Mouse (Mus musculus) stomach, embryonic 16.5 days (tissue): ENCODE measurements at regions not wholly inside any gene's neighbourhood (a gene's known extent, or its start where the extent isn't known, plus 50 kb on each side); places are given as distances from the start of the nearest gene placed in this dataset.
A peak's percentile ranks its signal among the peaks of the same experiment; 100 is the strongest.

Experiments
- ATAC-seq: fragments of 200-750 bp; cut with Nextera tagmentation; 2 replicates; pipeline ENCODE4 v1.8.0; 2017; ENCODE audit warnings: moderate number of reproducible peaks, moderate TSS enrichment; ENCODE audit not compliant: insufficient read depth, low FRiP score
- H3K27ac ChIP-seq: fragments of 300-500 bp; sonication (generic); 2 replicates; pipeline ENCODE4 v1.5.1; 2014; ENCODE audit warnings: low read length
- H3K27me3 ChIP-seq: fragments of 300-500 bp; sonication (generic); 2 replicates; pipeline ENCODE4 v1.6.1; 2014; ENCODE audit warnings: low read length, control low read depth, mixed read lengths; ENCODE audit not compliant: control insufficient read depth, insufficient read depth
- H3K36me3 ChIP-seq: fragments of 300-500 bp; sonication (generic); 2 replicates; pipeline ENCODE4 v1.6.1; 2014; ENCODE audit warnings: low read length; ENCODE audit not compliant: control insufficient read depth, insufficient read depth
- H3K4me1 ChIP-seq: fragments of 300-500 bp; sonication (generic); 2 replicates; pipeline ENCODE4 v1.6.1; 2014; ENCODE audit warnings: low read length, control low read depth, mixed read lengths; ENCODE audit not compliant: control insufficient read depth, insufficient read depth
- H3K4me2 ChIP-seq: fragments of 300-500 bp; sonication (generic); 2 replicates; pipeline ENCODE4 v1.6.1; 2014; ENCODE audit warnings: low read depth, low read length, mixed read lengths
- H3K4me3 ChIP-seq: fragments of 300-500 bp; sonication (generic); replicated peaks from 2 replicates; pipeline ENCODE4 v1.5.1; 2014; ENCODE audit warnings: mild to moderate bottlenecking, low read length
- H3K9ac ChIP-seq: fragments of 300-500 bp; sonication (generic); 2 replicates; pipeline ENCODE4 v1.6.1; 2014; ENCODE audit warnings: low read length
- H3K9me3 ChIP-seq: fragments of 300-500 bp; sonication (generic); replicated peaks from 2 replicates; pipeline ENCODE4 v1.6.1; 2016; ENCODE audit warnings: low read length, control low read depth; ENCODE audit not compliant: control insufficient read depth
- WGBS: fragments of 180-500 bp; shearing (Covaris S2); extraction: QIAGEN DNeasy Blood & Tissue Kit; methylation state at CpG from one replicate; pipeline ENCODE4 v1.1.7; 2014; 5-methylcytosine and 5-hydroxymethylcytosine counted together

GRCm38 (mm10) chr3:38050366-38050765, 326.1 kb upstream of the Gm5148 start:
- H3K4me3 ChIP-seq = no peak overlapping the region
- H3K27me3 ChIP-seq = no peaks in the 10 kb centered on the region
- peaks cover 22% of the 10 kb centered on the region for H3K4me1 ChIP-seq
- 0 out of 2 replicates have a peak, but pooled peaks have one; percentile 27 for ATAC-seq
- no peak overlapping the region for H3K9ac ChIP-seq
- H3K27ac ChIP-seq = peak overlapping the region; percentile 76
- WGBS = 33% methylated on average over 1 of the region's 1 CpGs
- no peaks in the 10 kb centered on the region for H3K9me3 ChIP-seq
- H3K4me2 ChIP-seq = no peak overlapping the region
- no peaks in the 10 kb centered on the region for H3K36me3 ChIP-seq

- H3K9me3 ChIP-seq = no peaks in the 10 kb centered on the region
- no peak overlapping the region for H3K9ac ChIP-seq
- peak; percentile 76; the same call in 1 of the 2 replicates for ATAC-seq
- peaks cover 22% of the 10 kb centered on the region for H3K4me1 ChIP-seq
- WGBS = 34% methylated on average over 2 of the region's 2 CpGs
- no peaks in the 10 kb centered on the region for H3K27me3 ChIP-seq
- H3K4me3 ChIP-seq = no peak overlapping the region
- H3K27ac ChIP-seq = peak overlapping the region; percentile 76
- no peaks in the 10 kb centered on the region for H3K36me3 ChIP-seq
- H3K4me2 ChIP-seq = no peak overlapping the region
Measured at GRCm38 (mm10) chr3:38049290-38049689, 325.0 kb upstream of the Gm5148 start.

DNA sequence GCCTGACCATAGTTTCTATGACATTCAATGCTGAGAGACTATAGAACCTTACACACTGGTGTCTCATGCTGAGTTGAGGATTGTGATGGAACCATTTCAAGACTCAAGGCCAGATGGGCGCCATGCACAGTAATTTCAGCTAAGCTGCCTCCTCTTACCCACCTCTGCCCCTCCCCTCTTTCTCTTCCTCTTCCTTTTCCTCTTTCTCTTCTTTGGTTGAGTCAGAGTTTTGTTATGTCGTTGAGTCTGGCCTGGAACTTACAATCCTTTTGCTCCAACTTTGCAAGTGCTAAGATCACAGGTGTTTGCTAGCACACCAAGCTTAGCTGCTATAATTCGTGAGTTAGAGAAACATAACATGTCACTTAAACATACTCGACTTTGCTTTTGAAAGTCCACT, 323.2 kb upstream of the Gm5148 start:
- no peak for ATAC-seq
- Histone ChIP-seq H3K4me2 (no peak overlapping the region), H3K9ac (no peak overlapping the region), H3K4me3 (no peak overlapping the region), H3K27ac (no peak overlapping the region), H3K4me1 (peaks cover 22% of the 10 kb centered on the region), H3K9me3 (no peaks in the 10 kb centered on the region), H3K27me3 (no peaks in the 10 kb centered on the region), H3K36me3 (no peaks in the 10 kb centered on the region)
- WGBS = 57% methylated on average over 4 of the region's 4 CpGs

- Histone ChIP-seq H3K36me3 (no peaks in the 10 kb centered on the region), H3K27me3 (no peaks in the 10 kb centered on the region), H3K4me2 (no peak overlapping the region), H3K4me3 (no peak overlapping the region), H3K4me1 (peaks cover 22% of the 10 kb centered on the region), H3K9me3 (no peaks in the 10 kb centered on the region), H3K27ac (no peak overlapping the region), H3K9ac (no peak overlapping the region)
- 62% methylated on average over 4 of the region's 4 CpGs for WGBS
- ATAC-seq = no peak
Measured at GRCm38 (mm10) chr3:38046611-38047010, 322.3 kb upstream of the Gm5148 start.

GRCm38 (mm10) chr3:38045989-38046388, 321.7 kb upstream of the Gm5148 start:
- H3K4me2 ChIP-seq = no peak overlapping the region
- H3K27me3 ChIP-seq = no peaks in the 10 kb centered on the region
- peaks cover 22% of the 10 kb centered on the region for H3K4me1 ChIP-seq
- no peaks in the 10 kb centered on the region for H3K36me3 ChIP-seq
- H3K4me3 ChIP-seq = no peak overlapping the region
- 53% methylated on average over 2 of the region's 2 CpGs for WGBS
- no peak for ATAC-seq
- H3K27ac ChIP-seq = no peak overlapping the region
- no peak overlapping the region for H3K9ac ChIP-seq
- H3K9me3 ChIP-seq = no peaks in the 10 kb centered on the region

GRCm38 (mm10) chr3:38045523-38045922, 321.2 kb upstream of the Gm5148 start:
- H3K4me1 ChIP-seq = peaks cover 22% of the 10 kb centered on the region
- H3K9me3 ChIP-seq = no peaks in the 10 kb centered on the region
- no peak overlapping the region for H3K9ac ChIP-seq
- no peak overlapping the region for H3K4me2 ChIP-seq
- H3K36me3 ChIP-seq = no peaks in the 10 kb centered on the region
- H3K4me3 ChIP-seq = no peak overlapping the region
- no peak overlapping the region for H3K27ac ChIP-seq
- whole genome bisulfite sequencing = 42% methylated on average over 6 of the region's 6 CpGs
- no peaks in the 10 kb centered on the region for H3K27me3 ChIP-seq
- no peak for ATAC-seq

DNA sequence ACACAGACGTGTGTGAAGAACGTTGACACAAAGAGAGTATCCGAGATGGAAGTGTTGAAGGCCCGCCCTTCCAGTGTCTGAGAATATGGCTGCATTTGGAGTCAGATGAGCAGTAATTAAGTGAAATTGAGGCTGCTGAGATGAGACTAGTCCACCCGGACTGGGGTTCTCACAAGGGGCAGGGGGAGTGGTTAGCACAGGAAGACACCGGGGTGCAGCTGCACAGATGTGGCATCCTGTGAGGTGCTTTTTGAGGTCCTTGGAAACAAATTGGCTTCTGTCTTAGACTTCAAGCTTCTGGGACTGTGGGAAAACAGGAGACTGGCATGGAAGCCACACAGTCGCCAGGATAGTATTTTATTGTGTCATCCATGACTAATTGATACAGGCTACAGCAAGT, 320.0 kb upstream of the Gm5148 start:
- Histone ChIP-seq H3K36me3 (no peaks in the 10 kb centered on the region), H3K4me1 (peaks cover 16% of the 10 kb centered on the region)

GRCm38 (mm10) chr3:38042614-38043013, 318.3 kb upstream of the Gm5148 start:
- no peak overlapping the region for H3K4me2 ChIP-seq
- no peaks in the 10 kb centered on the region for H3K9me3 ChIP-seq
- peaks cover 9% of the 10 kb centered on the region; the same call in 1 of the 2 replicates for H3K4me1 ChIP-seq
- no peak for ATAC-seq
- WGBS = 46% methylated on average over 6 of the region's 6 CpGs
- no peaks in the 10 kb centered on the region for H3K27me3 ChIP-seq
- H3K36me3 ChIP-seq = no peaks in the 10 kb centered on the region
- no peak overlapping the region for H3K27ac ChIP-seq
- no peak overlapping the region for H3K4me3 ChIP-seq
- H3K9ac ChIP-seq = no peak overlapping the region

More for the DNA sequence above, 320.0 kb upstream of the Gm5148 start:
- Histone ChIP-seq H3K4me2 (no peak overlapping the region), H3K4me3 (no peak overlapping the region), H3K27ac (no peak overlapping the region), H3K9me3 (no peaks in the 10 kb centered on the region), H3K9ac (no peak overlapping the region), H3K27me3 (no peaks in the 10 kb centered on the region)
- 76% methylated on average over 7 of the region's 7 CpGs for WGBS
- ATAC-seq = no peak

GRCm38 (mm10) chr3:38036131-38036530, 311.8 kb upstream of the Gm5148 start:
- H3K4me2 ChIP-seq = no peak overlapping the region
- no peak overlapping the region for H3K4me3 ChIP-seq
- no peaks in the 10 kb centered on the region for H3K36me3 ChIP-seq
- ATAC-seq = no peak
- H3K4me1 ChIP-seq = no peaks in the 10 kb centered on the region
- no peak overlapping the region for H3K27ac ChIP-seq
- no peak overlapping the region for H3K9ac ChIP-seq
- no peaks in the 10 kb centered on the region for H3K27me3 ChIP-seq
- no peaks in the 10 kb centered on the region for H3K9me3 ChIP-seq

GRCm38 (mm10) chr3:38034138-38034537, 309.8 kb upstream of the Gm5148 start:
- Histone ChIP-seq H3K27ac (no peak overlapping the region), H3K4me2 (no peak overlapping the region), H3K27me3 (no peaks in the 10 kb centered on the region), H3K9me3 (no peaks in the 10 kb centered on the region), H3K4me1 (no peaks in the 10 kb centered on the region), H3K36me3 (no peaks in the 10 kb centered on the region), H3K9ac (no peak overlapping the region), H3K4me3 (no peak overlapping the region)
- WGBS = 35% methylated on average over 3 of the region's 3 CpGs
- no peak for ATAC-seq
